Mouse (Mus musculus) urinary bladder, postnatal 36 days (tissue): Measurements from ENCODE around the gene 5730455P16Rik.
A peak's percentile ranks its signal among the peaks of the same experiment; 100 is the strongest.
"Not testable (repeated sequence)": the region's sequence is repeated elsewhere in the genome, so short reads cannot be mapped to it uniquely, and the experiment has no call there.

ENCODE experiments used
- DNase-seq, 2 experiments: peaks; one replicate each; pipeline ENCODE4 v3.0.0; 2022; ENCODE audit warnings: low spot score in 2 of 2, mixed read lengths in 1 of 2

The 5730455P16Rik gene

DNA sequence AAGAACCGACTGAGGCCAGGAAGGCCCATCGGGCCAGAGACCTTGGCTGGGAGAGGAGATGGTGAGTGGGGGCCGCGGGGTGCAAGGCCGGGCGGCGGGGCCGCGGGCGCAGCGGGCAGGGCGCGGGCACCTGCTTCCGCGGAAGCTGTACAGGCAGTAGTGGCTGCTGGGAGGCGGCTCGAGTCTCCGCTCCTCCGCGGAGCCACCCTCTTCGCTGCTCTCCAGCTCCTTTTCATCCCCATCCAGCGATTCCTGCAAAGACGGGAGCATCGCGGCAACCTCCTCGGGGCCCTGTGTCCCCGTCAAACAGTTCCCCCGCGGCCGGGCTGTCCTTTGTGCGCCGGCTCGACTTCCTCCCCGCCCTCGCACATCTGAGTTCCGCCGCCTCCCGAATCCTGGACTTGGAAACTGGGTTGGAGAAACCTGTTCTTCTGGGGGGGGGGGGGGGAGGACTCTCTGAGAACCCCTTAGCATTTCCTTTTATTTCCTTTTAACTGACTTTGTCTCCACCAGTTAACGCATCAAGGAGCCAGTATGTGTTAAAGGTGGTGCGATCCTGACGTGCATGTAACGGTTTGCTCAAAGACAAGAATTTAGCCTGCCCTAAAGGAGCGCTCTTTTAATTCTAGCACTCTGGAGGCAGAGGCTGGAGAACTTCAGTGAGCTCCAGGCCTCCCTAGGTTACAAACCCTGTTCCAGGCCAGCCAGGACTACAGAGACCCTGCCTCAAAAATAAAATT, at the start of gene 5730455P16Rik:
5730455P16Rik (minus strand) TSS at position 323 of the 740 bp plus-strand sequence.
- peak; percentile 60 to 78 for DNase-seq

DNA sequence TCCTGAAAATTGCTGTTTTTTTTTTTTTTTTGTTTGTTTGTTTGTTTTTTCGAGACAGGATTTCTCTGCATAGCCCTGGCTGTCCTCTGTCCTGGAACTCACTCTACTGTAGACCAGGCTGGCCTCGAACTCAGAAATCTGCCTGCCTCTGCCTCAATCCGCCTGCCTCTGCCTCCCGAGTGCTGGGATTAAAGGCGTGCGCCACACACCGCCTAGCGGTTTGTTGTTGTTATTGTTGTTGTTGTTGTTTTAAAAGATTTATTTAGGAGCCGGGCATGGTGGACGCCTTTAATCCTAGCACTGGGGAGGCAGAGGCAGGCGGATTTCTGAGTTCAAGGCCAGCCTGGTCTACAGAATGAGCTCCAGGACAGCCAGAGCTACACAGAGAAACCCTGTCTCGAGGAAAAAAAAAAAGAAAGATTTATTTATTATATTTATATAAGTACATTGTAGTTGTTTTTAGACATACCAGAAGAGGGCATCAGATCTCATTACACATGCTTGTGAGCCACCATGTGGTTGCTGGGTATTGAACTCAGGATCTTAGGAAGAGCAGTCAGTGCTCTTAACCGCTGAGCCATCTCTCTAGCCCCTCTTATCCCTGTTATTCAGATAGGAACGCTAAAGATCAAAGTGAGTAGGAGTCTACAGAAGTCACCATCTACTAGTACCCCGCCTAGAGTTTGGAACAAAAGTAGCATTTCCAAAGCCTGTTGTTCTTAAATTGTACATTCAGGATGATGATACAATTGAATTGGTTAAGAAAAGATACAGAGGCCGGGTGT, 48.4 kb upstream of the 5730455P16Rik start:
- DNase-seq = not testable (repeated sequence)

DNA sequence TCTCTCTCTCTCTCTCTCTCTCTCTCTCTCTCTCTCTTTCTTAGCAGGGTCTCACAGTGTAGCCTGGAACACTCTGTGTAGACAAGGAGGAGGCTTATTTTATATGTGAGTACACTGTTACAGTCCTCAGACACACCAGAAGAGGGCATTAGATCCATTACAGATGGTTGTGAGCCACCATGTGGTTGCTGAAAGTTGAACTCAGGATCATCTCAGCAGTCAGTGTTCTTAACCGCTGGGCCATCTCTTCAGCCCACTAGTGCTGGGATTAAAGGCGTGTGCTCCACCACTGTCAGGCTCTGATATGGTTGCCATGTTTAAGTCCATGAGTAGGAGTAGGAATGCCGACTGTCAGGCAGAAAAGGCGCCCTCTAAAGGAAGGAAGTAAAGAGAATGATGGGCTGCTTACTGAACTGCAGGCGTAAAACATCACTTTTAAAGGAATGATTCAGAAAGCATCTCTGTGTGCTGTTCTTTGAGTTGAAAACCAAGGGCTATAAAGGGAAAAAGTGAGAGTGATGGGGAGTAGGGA, 47.5 kb upstream of the 5730455P16Rik start:
- no peak for DNase-seq

DNA sequence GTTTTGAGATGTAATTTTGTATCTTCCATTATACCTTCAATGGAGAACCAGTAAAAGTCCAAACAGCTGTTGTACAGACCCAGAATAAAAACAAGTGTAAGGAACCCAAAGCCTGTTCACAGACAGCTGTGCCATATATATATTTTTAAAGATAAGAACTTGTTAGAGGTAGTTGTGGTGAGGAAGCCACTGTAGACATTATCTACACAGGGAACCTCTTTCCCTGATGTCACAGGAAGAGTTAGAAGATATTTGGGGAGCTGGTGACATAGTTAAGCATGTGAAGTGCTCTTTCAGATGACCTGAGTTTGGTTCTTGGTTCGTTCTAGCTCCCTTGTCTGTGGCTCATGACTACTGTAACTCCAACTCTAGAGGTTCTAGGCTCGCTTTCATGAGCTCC, 46.9 kb upstream of the 5730455P16Rik start:
- no peak for DNase-seq

- DNase-seq = no peak
Observed at GRCm38 (mm10) chr11:80421421-80422047, 43.7 kb upstream of the 5730455P16Rik start.

DNA sequence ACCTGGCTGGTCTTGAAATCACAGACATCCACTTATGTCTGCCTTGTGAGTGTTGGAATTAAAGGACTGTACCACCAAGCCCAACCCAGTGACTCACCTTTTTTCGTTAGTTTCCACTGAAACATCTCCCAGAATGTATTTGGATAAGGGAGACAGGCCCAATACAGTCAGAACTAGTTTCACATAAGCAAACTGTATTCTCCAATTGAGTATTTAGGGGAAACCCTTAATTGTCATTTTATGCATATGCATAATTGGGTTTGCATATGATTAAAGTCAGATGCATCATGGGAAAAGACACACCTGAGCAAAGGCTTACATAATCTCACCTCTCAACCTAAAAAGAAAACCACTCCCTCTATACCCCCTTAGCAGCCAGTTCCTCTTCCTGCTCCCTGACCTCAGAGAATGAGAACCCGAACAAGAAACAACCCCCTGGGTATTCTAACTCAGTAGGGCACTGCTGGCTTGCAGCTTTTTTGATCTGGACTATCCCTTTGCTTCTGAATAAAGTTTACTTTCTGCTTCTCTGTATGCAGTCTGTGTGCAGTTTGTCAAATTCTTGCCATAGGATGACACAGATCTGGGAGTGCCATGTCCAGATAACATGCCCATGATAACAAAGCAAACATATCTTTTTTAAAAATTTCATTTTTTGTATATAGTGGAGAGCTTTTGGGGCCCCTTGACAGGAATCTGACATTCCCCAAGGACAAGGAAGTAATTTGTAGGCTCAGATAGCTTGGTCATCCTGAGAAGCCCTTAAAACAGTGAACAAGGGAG, 42.6 kb upstream of the 5730455P16Rik start:
- DNase-seq = no peak

DNA sequence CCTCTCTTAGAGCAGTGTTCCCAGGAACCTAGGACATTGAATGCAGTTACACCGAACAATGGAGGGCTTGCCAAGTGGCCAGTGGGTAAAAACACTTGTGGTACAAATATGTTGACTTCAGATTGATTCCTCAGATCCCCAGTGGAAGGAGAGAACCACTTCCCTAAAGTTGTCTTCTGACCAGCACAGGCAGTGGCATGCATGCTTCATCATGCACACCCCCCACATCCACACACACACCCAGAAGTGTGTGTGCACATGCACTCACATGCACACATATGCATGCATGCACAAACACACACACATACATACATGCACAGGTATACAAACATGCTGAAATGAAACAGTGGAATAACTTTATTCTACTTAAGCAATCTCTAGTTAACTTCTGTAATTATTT, 41.9 kb upstream of the 5730455P16Rik start:
- DNase-seq = no peak

GRCm38 (mm10) chr11:80417085-80417484, 39.3 kb upstream of the 5730455P16Rik start:
- no peak for DNase-seq

- no peak for DNase-seq
Observed at GRCm38 (mm10) chr11:80410377-80410776, 32.5 kb upstream of the 5730455P16Rik start.

DNA sequence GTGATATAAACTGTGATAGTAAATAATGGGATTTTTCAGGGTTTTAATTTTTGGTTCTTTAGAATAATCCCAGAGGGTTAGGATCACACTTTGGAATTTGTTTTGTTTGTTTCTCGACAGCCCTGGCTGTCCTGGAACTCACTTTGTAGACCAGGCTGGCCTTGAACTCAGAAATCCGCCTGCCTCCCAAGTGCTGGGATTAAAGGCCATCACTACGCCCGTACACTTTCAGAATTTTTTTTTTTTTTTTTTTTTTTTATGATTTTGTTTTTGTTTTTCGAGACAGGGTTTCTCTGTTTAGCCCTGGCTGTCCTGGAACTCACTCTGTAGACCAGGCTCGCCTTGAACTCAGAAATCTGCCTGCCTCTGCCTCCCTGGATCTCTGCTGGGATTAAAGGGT, 30.0 kb upstream of the 5730455P16Rik start:
- DNase-seq = not testable (repeated sequence)

DNA sequence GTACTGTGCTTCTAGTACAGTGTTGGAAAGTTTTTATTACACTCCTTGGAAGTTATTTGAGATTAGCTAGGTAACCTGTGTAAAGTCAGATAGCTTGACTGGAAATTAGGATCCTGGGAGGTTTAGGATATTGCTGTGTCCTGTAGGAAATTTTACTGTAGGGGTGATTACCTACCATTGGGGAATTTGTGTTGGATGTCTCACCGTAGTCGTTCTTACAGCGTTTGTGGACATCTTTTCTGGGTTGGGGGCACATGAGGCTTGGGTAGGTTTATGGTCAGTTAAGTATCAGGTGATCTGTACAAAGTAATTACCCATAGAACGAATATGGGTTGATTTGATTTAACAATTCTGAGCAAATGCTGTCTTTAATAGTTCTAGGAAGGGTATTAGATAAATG, 18.8 kb upstream of the 5730455P16Rik start:
- DNase-seq = no peak

- no peak for DNase-seq
Observed at GRCm38 (mm10) chr11:80395930-80396329, 18.1 kb upstream of the 5730455P16Rik start.

DNA sequence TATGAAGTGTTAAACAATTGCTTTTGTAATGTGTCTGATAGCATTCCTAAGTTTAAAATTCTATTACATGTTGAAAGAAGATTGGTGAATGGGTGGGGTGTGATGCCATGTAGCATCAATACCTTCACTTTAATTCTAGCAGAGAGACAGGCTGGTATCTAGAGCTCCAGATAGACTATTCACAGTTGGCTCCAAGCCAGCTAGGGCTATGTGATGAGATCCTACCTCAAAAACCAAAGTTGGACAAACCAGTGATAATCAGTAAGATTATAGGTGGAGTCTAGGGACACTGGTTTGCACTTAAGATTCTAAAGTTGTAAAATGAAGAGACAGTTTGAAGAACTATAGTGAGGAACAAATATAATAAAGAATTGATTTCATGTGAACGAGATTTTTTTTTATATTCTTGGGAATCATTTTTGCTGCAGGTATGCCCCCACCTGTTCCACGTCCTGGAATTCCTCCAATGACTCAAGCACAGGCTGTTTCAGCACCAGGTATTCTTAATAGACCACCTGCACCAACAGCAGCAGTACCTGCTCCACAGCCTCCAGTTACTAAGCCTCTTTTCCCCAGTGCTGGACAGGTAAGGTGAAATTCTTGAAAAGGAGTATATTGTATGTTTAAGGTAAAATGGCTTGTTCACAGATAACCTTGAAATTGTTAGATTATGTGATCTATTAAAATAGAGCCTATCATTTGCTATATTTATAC, 13.7 kb upstream of the 5730455P16Rik start:
- DNase-seq = no peak

DNA sequence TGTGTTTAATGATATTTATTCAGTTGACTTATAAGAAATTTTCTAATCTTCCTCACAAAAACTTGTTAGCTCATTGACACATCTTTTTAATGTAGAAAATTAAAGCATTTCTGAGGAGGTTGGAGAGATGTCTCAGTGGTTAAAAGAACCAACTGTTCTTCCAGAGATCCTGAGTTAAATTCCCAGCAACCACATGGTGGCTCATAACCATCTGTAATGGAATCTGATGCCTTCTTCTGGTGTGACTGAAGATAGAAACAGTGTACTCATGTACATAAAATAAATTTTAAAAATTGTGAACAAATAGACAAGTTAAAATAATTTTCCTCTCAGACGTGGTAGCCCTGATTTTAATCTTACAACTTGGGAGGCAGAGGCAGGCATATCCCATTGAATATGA, 12.1 kb upstream of the 5730455P16Rik start:
- DNase-seq = no peak

GRCm38 (mm10) chr11:80386790-80387189, 9.0 kb upstream of the 5730455P16Rik start:
- no peak for DNase-seq

DNA sequence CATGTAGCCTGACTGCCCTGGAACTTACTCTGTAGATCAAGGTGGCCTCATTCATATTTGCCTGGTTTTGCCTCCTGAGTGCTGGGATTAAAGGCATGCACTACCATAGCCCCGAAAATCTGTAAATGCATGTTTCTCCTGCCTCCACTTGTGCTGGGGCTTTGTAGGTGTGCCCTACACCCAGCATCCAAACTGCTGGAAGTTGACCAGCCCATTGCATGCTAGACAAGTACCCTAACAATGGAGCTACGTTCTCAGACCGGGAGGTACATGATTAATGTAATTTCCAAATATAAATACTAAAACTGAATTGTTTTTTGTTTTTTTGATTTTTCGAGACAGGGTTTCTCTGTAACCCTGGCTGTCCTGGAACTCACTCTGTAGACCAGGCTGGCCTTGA, 7.2 kb upstream of the 5730455P16Rik start:
- no peak for DNase-seq

- DNase-seq = no peak
Observed at GRCm38 (mm10) chr11:80384461-80384860, 6.6 kb upstream of the 5730455P16Rik start.

GRCm38 (mm10) chr11:80383626-80384046, 5.8 kb upstream of the 5730455P16Rik start:
- no peak for DNase-seq

DNA sequence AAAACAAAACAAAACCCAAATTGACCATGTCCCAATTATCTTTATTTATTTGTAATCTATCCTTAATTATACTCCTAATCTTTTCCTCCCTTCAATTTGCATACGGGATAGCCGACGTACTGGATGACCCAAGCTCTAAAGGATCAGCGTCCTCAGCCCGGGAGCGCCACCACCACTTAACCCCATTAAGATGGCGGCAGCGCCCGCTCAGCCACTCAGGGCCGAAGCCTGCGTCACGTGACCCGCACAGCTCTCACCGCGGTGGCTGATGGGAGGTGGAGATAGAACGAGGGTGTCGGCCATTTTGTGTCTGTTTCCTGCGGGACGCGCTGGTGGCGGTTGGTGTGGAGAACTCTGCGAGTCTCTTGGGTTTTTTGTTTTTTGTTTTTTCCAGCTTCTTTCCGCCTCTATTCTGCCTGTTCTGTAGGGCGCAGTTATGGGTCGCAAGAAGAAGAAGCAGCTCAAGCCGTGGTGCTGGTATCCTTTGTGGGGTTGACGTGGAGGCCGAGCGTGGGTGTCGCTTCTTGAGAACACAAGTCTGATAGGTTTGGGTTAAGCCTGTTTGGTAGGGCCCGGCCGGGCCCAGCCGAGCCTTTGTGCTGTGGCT, 5.3 kb upstream of the 5730455P16Rik start, which contains the start of gene Zfp207:
Zfp207 (plus strand) TSS at position 261 of the 607 bp plus-strand sequence.
- DNase-seq = peak; percentile 93 to 97

DNA sequence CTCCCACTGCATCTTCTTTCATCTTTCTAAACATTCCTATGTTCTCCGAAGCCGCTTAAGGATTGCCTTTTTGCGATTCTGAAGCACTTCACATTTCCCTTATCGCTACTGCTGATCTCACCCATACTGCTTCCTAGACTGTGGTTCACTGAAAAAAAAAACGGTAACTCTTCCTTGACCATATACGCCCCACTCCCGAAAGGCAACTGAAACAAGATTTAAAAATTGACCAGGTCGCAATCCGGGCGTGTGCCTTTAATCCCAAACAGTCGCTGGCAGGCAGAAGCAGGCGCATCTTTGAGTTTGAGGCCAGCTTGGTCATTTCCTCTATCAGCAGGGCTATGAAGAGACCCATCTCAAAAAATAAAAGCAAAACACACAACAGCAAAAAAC, 4.8 kb upstream of the 5730455P16Rik start:
- peak in 1 of 2 experiments; percentile 23 for DNase-seq
